Mouse (Mus musculus) c-Kit-positive CD71-positive TER-119-positive erythroid progenitor cells, embryonic 14.5 days (primary cell): ENCODE measurements around the gene Asic2.
A peak's percentile ranks its signal among the peaks of the same experiment; 100 is the strongest.

Experiments
- DNase-seq: peaks from one replicate; pipeline ENCODE4 v3.0.0-alpha.2; 2013; ENCODE audit warnings: low spot score

Asic2 gene

DNA sequence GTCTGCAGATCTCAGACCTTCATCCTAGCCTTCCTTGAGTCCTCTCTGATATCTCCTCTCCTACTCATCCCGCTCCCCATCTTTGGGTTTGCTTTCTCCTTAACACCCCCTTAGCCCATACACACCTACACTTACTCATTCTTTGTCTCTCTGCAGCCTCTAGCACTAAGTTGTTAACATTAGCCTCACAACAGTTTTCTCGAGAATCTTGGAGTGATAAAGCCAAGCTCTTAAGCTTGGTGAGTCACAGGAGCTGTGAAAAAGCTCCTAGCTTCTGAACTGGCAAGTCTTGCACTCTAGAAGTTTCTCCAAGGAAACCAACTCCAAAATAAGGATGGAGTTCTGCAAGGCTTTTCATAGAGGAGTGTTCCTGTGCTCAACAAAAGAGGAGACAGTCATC lies 803.4 kb downstream of the Asic2 start:
- no peak for DNase-seq

- DNase-seq: no peak
Observed at GRCm38 (mm10) chr11:81163056-81163455, 805.2 kb downstream of the Asic2 start.

- DNase-seq: no peak
Observed at GRCm38 (mm10) chr11:81153841-81154240, 814.4 kb downstream of the Asic2 start.

DNA sequence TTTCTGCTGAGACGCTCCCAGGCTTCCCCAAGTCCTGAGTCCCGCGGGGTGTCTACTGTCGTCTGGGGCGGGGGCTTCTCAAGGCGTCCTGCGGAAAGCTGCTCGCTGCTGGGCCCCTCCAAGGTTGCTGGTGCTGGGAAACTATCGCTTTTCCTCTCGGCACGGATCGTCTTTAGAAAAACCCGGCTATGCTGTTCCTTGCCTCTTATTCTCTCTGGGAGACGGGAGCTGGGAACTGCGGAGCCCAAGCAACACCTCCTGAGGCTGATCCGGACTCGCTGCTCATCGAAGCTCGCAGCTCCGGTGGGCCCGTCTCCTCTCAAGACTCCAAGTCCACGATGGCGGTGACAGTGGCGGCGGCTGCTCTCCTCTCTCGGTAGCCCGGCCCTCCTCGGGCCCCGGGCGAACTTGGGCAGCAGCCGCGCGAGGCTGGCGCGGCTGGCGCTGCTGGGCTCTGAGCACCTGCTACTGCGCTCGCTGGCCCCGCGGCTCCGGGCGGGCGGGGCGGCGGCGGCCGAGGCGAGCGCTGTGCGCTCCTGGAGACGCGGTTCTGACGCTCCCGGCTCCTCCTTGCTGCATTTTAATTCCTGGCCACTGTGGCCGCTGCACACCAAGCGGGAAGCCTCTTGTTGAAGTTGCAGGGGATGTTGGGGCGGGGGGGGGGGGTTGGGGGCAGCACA lies 815.0 kb downstream of the Asic2 start:
- DNase-seq: no peak

GRCm38 (mm10) chr11:81152460-81153160 lies 815.6 kb downstream of the Asic2 start:
- DNase-seq: no peak

GRCm38 (mm10) chr11:81152021-81152385 lies 816.3 kb downstream of the Asic2 start:
- DNase-seq: no peak

- no peak for DNase-seq
Observed at GRCm38 (mm10) chr11:81151286-81152020, 816.8 kb downstream of the Asic2 start.

DNA sequence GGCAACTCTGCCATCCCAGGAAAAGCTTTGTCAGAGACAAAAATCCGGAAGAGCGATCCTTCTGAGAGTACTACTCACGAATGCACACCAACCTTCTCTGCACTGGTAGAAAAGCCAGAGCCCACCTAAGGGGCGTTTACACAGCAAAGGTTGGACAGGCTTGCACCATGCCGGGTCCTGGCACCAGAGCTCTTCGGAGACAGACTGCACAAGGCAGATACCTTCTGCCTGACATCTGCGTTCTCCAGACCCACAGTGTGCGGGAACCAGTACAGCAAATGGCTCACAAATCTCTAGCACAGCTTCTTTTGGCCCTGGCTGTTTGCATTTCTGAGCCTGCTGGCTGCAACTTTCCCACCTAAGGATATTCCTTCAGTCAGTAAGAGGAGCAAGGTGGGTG lies 817.6 kb downstream of the Asic2 start:
- DNase-seq: no peak

DNA sequence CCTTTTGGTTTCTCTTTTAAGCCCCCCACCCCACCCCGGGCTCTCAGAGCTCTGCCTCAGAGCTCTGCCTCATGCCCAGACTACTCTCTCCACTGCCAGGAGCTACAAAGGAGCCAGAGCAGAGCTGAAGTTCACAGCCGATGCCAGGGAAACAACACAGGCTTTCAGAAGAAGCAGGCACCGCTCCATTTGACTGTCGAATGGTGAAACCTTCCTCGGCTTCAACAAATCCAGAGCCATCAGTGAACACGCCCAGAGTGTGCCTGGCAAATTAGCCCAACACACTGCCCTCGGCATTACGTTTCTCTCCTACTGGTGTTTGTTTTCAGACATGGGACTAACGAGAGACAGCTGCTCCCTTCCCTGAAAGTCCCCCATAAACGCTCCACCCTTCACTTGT lies 819.8 kb downstream of the Asic2 start:
- DNase-seq: no peak

DNA sequence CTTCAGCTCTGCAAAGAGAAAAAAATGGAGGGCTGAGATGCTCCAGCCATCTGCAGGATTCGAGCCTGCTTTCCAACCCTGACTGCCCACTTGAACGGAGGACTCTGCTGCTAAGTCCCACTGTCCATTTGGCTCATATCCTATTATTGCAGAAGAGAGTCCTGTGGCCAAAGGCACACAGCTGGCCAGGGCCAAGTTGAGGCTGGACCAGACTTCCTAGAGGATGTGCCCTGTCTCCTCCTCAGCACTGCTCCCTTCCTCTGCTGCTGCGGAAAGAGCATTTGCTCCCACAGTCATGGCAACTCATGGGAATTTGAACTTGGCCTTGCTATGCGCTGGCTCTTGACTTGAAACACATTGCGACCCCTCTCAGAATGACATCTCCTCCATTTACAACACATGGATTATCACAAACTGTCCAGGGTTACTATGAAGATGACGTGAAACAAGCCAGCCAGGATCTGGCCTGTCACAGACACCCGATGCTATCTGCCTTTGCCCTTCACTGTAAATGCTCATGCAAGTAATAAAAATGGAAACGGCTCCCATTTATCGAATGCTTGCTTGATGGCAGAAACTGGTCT lies 821.6 kb downstream of the Asic2 start:
- no peak for DNase-seq

DNA sequence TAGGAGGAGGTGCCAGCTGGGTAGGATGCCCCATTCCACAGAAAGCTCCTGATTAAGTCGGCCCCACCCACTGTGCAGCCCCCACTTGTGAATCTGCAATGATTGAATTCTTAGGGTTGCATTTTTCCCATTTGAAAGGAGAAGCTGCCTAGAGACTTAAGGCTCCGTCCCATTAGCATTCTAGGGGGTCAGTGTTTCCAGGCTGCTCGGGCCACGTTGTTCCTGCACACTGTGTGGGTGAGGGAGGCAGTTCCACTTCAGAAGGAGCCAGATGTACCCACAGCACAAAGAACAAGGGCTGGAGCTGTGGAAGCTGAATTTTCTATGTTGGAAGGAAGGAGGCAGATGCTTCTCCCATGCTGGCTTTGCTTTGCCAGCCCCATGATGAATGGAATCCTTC lies 833.1 kb downstream of the Asic2 start:
- DNase-seq: no peak

- DNase-seq: no peak
Observed at GRCm38 (mm10) chr11:81133950-81134349, 834.3 kb downstream of the Asic2 start.

DNA sequence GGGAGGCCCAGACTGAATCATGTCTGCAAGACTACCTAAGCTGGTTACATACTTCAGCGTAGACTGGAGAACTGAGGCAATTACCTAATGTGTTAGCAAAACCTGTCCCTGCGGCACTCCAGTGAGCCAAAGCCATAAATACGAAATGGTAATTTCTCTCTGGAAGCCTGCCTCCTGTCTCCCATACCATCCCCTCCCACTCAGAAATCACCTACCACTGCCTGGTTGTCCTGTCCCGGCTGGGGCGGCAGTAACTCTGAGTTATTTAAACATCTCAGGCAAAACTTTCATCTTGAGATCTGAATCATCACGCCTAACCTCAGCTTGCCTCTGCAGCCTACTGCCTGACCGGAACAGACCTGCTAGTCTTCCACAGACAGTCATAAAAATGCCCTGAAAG lies 835.6 kb downstream of the Asic2 start:
- no peak for DNase-seq

DNA sequence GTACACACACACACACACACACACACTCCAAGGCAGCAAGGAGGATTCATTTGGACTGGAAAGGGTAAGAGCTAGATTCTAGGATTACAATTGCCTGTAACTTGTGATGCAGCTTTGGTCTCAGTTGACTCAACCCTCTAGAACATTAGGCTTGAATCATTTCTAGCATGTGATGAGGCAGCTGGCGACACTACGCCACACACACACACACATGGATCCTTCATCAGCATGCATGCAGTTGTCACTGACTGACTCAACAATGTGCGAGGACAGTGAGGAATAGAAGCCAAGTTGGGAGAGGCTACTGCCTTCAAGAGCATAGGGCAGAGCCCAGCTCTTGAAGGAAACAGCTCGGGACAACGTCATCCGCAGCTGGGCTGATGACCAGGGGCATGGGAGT lies 843.9 kb downstream of the Asic2 start:
- DNase-seq: no peak

- no peak for DNase-seq
Observed at GRCm38 (mm10) chr11:81120024-81120576, 848.2 kb downstream of the Asic2 start.

DNA sequence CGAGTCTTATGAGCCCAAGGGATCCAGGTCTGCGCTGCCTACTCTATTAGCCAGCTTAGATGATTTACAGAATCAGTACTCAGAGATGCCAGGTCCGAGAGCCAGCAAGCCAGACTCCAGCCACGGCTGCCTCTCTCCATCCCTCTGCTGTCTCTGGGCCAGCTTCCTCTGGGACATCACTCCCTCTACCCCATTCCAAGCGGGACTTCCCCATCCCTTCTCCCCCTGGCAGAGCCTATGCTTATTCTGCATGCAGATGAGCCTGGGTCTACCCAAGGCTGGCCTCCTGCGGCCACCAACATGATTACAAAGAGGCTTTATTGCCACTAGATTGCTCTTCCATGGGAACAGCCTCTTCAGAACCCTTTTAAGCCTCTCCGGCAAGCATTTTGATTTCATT lies 850.2 kb downstream of the Asic2 start:
- DNase-seq: no peak

GRCm38 (mm10) chr11:81115666-81116065 lies 852.6 kb downstream of the Asic2 start:
- DNase-seq: peak; percentile 7

DNA sequence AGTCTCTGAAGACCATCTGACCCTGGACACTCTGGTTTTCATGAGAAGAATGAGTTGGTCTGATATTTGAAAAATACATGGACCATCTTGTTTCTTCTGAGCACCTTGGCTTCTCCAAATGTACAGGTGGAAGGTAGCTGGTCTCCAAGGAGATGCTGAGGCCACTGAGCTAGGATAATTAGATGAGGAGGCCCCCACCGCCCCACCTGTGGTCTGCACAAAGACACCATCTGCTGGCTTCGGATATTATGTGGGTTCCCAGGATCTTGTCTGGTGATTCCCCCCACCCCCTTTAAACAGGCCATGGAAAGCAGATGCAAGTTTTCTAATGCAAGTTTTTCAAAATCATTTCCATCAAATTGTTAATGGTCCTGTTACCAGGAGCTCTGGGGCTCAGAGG lies 856.6 kb downstream of the Asic2 start:
- no peak for DNase-seq

DNA sequence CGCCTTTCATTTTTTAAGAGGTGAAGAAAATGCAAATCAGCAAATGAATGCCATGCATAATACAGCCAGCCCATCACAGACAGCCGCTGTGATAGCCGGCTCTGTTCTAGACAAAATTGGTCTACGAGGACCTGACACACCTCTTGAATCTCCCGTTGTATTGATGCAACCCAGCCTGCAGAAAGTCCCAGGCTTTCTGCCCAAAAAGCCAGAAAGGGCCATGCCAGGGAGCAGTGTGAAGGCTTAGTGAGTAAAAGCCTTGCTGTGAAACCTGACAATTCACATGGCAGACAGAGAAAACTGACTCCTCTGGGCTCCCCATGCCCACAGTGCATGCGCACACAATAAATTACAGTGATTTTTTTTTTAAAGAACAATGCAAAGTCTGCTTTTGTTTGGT lies 858.2 kb downstream of the Asic2 start:
- no peak for DNase-seq

DNA sequence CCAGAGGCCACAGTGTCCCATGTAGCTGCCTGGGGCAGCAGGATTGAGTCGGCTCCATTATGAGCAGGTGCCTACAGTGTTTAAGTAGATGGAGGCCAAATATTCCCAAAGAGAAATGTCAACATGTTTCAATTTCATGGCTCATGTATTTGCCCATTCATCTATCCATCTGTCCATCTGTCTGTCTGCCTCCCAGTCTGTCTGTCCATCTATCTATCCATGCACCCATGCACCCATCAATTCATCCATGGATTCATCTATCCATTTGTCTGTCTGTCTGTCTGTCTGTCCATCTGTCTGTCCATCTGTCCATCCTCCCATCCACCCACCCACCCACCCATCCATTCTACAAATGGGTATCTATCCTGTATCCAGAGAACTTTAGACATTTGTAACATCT lies 861.3 kb downstream of the Asic2 start:
- no peak for DNase-seq

DNA sequence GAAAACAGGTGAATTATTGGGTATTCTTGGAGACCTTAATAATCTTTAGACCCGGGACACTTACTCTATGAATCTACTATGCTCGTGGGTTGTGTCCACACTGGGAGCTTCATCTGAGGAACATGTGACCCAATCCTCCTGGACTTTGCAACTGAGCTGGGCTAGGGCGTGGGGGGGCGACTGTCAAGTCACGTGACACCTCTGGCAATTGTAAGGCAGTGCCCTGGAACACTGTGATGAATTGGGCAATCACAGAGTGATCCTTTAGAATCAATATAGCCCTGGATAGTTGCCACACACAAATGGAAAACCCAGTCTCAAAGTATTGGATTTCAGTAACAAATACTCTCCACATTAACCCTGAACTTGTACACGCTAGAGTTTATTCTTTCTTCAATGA lies 867.4 kb downstream of the Asic2 start:
- DNase-seq: no peak

- no peak for DNase-seq
Observed at GRCm38 (mm10) chr11:81096011-81096410, 872.2 kb downstream of the Asic2 start.

- no peak for DNase-seq
Observed at GRCm38 (mm10) chr11:81094581-81094980, 873.7 kb downstream of the Asic2 start.
